Mouse (Mus musculus): ENCODE measurements at regions not wholly inside any gene's neighbourhood (a gene's known extent, or its start where the extent isn't known, plus 50 kb on each side); places are given as distances from the start of the nearest gene placed in this dataset.

GRCm38 (mm10) chr11:19611217-19611616, 313.0 kb upstream of the Spred2 start:
- no peaks in the 10 kb centered on the region for H3K36me3 ChIP-seq (ENCODE audit: control insufficient read depth, insufficient read depth, low read length, poor library complexity, severe bottlenecking)
- TF ChIP-seq CHD2 (IDR thresholded peaks at IDR 0.05; ENCODE audit: low read depth, low read length), result no peak
- no peak for TF ChIP-seq ZNF384 (IDR thresholded peaks at IDR 0.05; ENCODE audit: low read depth, low read length)
- TF ChIP-seq MAFK (IDR thresholded peaks at IDR 0.05; ENCODE audit: insufficient read depth, low read depth, low read length), result no peak
- no peak for TF ChIP-seq HCFC1 (IDR thresholded peaks at IDR 0.05; ENCODE audit: borderline replicate concordance, insufficient read depth, low read length)
- no peak for TF ChIP-seq ZC3H11A (IDR thresholded peaks at IDR 0.05; ENCODE audit: borderline replicate concordance, low read depth, low read length)
- no peak overlapping the region for H3K27ac ChIP-seq (ENCODE audit: insufficient read depth, low read depth, low read length, poor library complexity, severe bottlenecking)
- in situ Hi-C loops (cut with MboI; ENCODE audit: low sequenced_read_pairs in 2 of 2, unreplicated experiment in 2 of 2), result no loop called here
- H3K9ac ChIP-seq (ENCODE audit: insufficient read depth, low read depth, low read length, poor library complexity, severe bottlenecking), result no peak overlapping the region
- DNase-seq (ENCODE audit: low read depth, low spot score), result no peak
- H3K4me1 ChIP-seq (ENCODE audit: control insufficient read depth in 2 of 2, insufficient read depth in 2 of 2, low read length in 2 of 2, poor library complexity in 1 of 2), result no peaks in the 10 kb centered on the region
- H3K4me3 ChIP-seq (ENCODE audit: insufficient read depth in 1 of 2, low read depth in 1 of 2, low read length in 2 of 2, poor library complexity in 1 of 2, severe bottlenecking in 1 of 2), result no peak overlapping the region
- no peaks in the 10 kb centered on the region for H3K9me3 ChIP-seq (ENCODE audit: control insufficient read depth, insufficient read depth, low read depth, low read length)

- TF ChIP-seq CHD2 (IDR thresholded peaks at IDR 0.05; ENCODE audit: low read depth, low read length) (no peak), ZNF384 (IDR thresholded peaks at IDR 0.05; ENCODE audit: low read depth, low read length) (no peak), ZC3H11A (IDR thresholded peaks at IDR 0.05; ENCODE audit: borderline replicate concordance, low read depth, low read length) (no peak), HCFC1 (IDR thresholded peaks at IDR 0.05; ENCODE audit: borderline replicate concordance, insufficient read depth, low read length) (no peak), MAFK (IDR thresholded peaks at IDR 0.05; ENCODE audit: insufficient read depth, low read depth, low read length) (no peak)
- Histone ChIP-seq H3K4me1 (ENCODE audit: control insufficient read depth in 2 of 2, insufficient read depth in 2 of 2, low read length in 2 of 2, poor library complexity in 1 of 2) (no peaks in the 10 kb centered on the region), H3K36me3 (ENCODE audit: control insufficient read depth, insufficient read depth, low read length, poor library complexity, severe bottlenecking) (no peaks in the 10 kb centered on the region), H3K9me3 (ENCODE audit: control insufficient read depth, insufficient read depth, low read depth, low read length) (no peaks in the 10 kb centered on the region), H3K27ac (ENCODE audit: insufficient read depth, low read depth, low read length, poor library complexity, severe bottlenecking) (no peak overlapping the region), H3K9ac (ENCODE audit: insufficient read depth, low read depth, low read length, poor library complexity, severe bottlenecking) (no peak overlapping the region), H3K4me3 (ENCODE audit: insufficient read depth in 1 of 2, low read depth in 1 of 2, low read length in 2 of 2, poor library complexity in 1 of 2, severe bottlenecking in 1 of 2) (no peak overlapping the region)
- DNase-seq (ENCODE audit: low read depth, low spot score), result no peak
- in situ Hi-C loops (cut with MboI; ENCODE audit: low sequenced_read_pairs in 2 of 2, unreplicated experiment in 2 of 2), result no loop called here
Measured at GRCm38 (mm10) chr11:19616520-19616919, 307.7 kb upstream of the Spred2 start.

- Histone ChIP-seq H3K4me3 (ENCODE audit: insufficient read depth in 1 of 2, low read depth in 1 of 2, low read length in 2 of 2, poor library complexity in 1 of 2, severe bottlenecking in 1 of 2) (no peak overlapping the region), H3K4me1 (ENCODE audit: control insufficient read depth in 2 of 2, insufficient read depth in 2 of 2, low read length in 2 of 2, poor library complexity in 1 of 2) (no peaks in the 10 kb centered on the region), H3K9ac (ENCODE audit: insufficient read depth, low read depth, low read length, poor library complexity, severe bottlenecking) (no peak overlapping the region), H3K36me3 (ENCODE audit: control insufficient read depth, insufficient read depth, low read length, poor library complexity, severe bottlenecking) (no peaks in the 10 kb centered on the region), H3K9me3 (ENCODE audit: control insufficient read depth, insufficient read depth, low read depth, low read length) (no peaks in the 10 kb centered on the region), H3K27ac (ENCODE audit: insufficient read depth, low read depth, low read length, poor library complexity, severe bottlenecking) (no peak overlapping the region)
- TF ChIP-seq ZC3H11A (IDR thresholded peaks at IDR 0.05; ENCODE audit: borderline replicate concordance, low read depth, low read length), result no peak
- no peak for TF ChIP-seq HCFC1 (IDR thresholded peaks at IDR 0.05; ENCODE audit: borderline replicate concordance, insufficient read depth, low read length)
- no peak for TF ChIP-seq ZNF384 (IDR thresholded peaks at IDR 0.05; ENCODE audit: low read depth, low read length)
- no peak for TF ChIP-seq MAFK (IDR thresholded peaks at IDR 0.05; ENCODE audit: insufficient read depth, low read depth, low read length)
- TF ChIP-seq CHD2 (IDR thresholded peaks at IDR 0.05; ENCODE audit: low read depth, low read length), result no peak
- in situ Hi-C loops (cut with MboI; ENCODE audit: low sequenced_read_pairs in 2 of 2, unreplicated experiment in 2 of 2), result no loop called here
- no peak for DNase-seq (ENCODE audit: low read depth, low spot score)
Measured at GRCm38 (mm10) chr11:19619494-19619893, 304.7 kb upstream of the Spred2 start.

GRCm38 (mm10) chr11:19631055-19631695, 293.0 kb upstream of the Spred2 start:
- DNase-seq (ENCODE audit: low read depth, low spot score), result no peak
- H3K9ac ChIP-seq (ENCODE audit: insufficient read depth, low read depth, low read length, poor library complexity, severe bottlenecking), result no peak overlapping the region
- H3K9me3 ChIP-seq (ENCODE audit: control insufficient read depth, insufficient read depth, low read depth, low read length), result no peaks in the 10 kb centered on the region
- no peak overlapping the region for H3K27ac ChIP-seq (ENCODE audit: insufficient read depth, low read depth, low read length, poor library complexity, severe bottlenecking)
- H3K4me1 ChIP-seq (ENCODE audit: control insufficient read depth in 2 of 2, insufficient read depth in 2 of 2, low read length in 2 of 2, poor library complexity in 1 of 2), result no peaks in the 10 kb centered on the region
- TF ChIP-seq MAFK (IDR thresholded peaks at IDR 0.05; ENCODE audit: insufficient read depth, low read depth, low read length) (no peak), ZC3H11A (IDR thresholded peaks at IDR 0.05; ENCODE audit: borderline replicate concordance, low read depth, low read length) (no peak), HCFC1 (IDR thresholded peaks at IDR 0.05; ENCODE audit: borderline replicate concordance, insufficient read depth, low read length) (no peak), ZNF384 (IDR thresholded peaks at IDR 0.05; ENCODE audit: low read depth, low read length) (no peak), CHD2 (IDR thresholded peaks at IDR 0.05; ENCODE audit: low read depth, low read length) (no peak)
- no peaks in the 10 kb centered on the region for H3K36me3 ChIP-seq (ENCODE audit: control insufficient read depth, insufficient read depth, low read length, poor library complexity, severe bottlenecking)
- in situ Hi-C loops (cut with MboI; ENCODE audit: low sequenced_read_pairs in 2 of 2, unreplicated experiment in 2 of 2), result no loop called here
- H3K4me3 ChIP-seq (ENCODE audit: insufficient read depth in 1 of 2, low read depth in 1 of 2, low read length in 2 of 2, poor library complexity in 1 of 2, severe bottlenecking in 1 of 2), result no peak overlapping the region

Measured in ES-E14 (cell line).